ENCODE assay signal across 8 mouse cellular contexts in genomic region chr7:27195681-27196611, GRCm38 (mm10). TPM values are rescaled to one million over a fixed set of nuclear protein-coding genes. Genes with fewer than 3 reads are reported as not detected.
A peak's percentile ranks its signal among the peaks of the same experiment; 100 is the strongest.
DNase-seq lines count a peak whose midpoint lies in the region; ATAC-seq lines count a peak whose summit lies in the region.

Gene BC024978, plus strand, starts transcription at chr7:27195781.
Gene Snrpa, minus strand, starts transcription at chr7:27196271.

- no peaks in the 10 kb centered on the region for H3K9me3 ChIP-seq in hindbrain, embryonic 12.5 days (replicated peaks)

- peak within 1 kb of the TSS; percentile 85 for H3K4me3 ChIP-seq in hindbrain, embryonic 12.5 days

- peak within 1 kb of the TSS; percentile 85 for H3K9ac ChIP-seq in hindbrain, embryonic 12.5 days

- H3K4me2 ChIP-seq in hindbrain, embryonic 12.5 days (replicated peaks): peak within 1 kb of the TSS; percentile 91

- H3K36me3 ChIP-seq in hindbrain, embryonic 12.5 days: peaks cover 34% of the 10 kb centered on the region

- ATAC-seq in hindbrain, embryonic 12.5 days (ENCODE audit: low FRiP score): peak; percentile 99

- H3K4me1 ChIP-seq in hindbrain, embryonic 12.5 days: peaks cover 21% of the 10 kb centered on the region

- peak within 1 kb of the TSS; percentile 97 for H3K27ac ChIP-seq in hindbrain, embryonic 12.5 days

- 1% methylated on average over 64 of the region's 64 CpGs for WGBS in hindbrain, embryonic 12.5 days

- H3K27me3 ChIP-seq in hindbrain, embryonic 12.5 days: no peaks in the 10 kb centered on the region

- DNase-seq in NIH3T3 (ENCODE audit: low read depth): peak; percentile 99
- DNase-seq in cerebellum, postnatal 10 days: peak; percentile 98
- peak; percentile 96 to 100 for DNase-seq in frontal cortex, postnatal 10 days (ENCODE audit: low spot score in 2 of 2)
- peak; percentile 95 to 99 for DNase-seq in layer of hippocampus, postnatal 14 days (ENCODE audit: low spot score in 2 of 2)
- peak; percentile 93 for DNase-seq in lung, postnatal 14 days
- DNase-seq in retina, adult 2 months (ENCODE audit: low read depth, low spot score): peak; percentile 98
- DNase-seq in thymus, postnatal 36 days: peak; percentile 89 to 97

RNA-seq across cellular contexts. Expression of gene BC024978, which starts in this region (rescaled TPM):
- 3.2 and 3.9 TPM in 2 replicates for polyA plus RNA-seq in hindbrain, embryonic 12.5 days (2016; fragmentation: Nextera tagmentation; extraction: Ambion mirVana)
- total RNA-seq in layer of hippocampus, postnatal 14 days (2021): 10 to 100 TPM; 23.7 to 24.3 TPM

RNA-seq across cellular contexts. Expression of gene Snrpa, which starts in this region (rescaled TPM):
- 233 and 254 TPM in 2 replicates for polyA plus RNA-seq in hindbrain, embryonic 12.5 days (2016; fragmentation: Nextera tagmentation; extraction: Ambion mirVana)
- total RNA-seq in layer of hippocampus, postnatal 14 days (2021): 10 to 100 TPM; 83.8 to 84.1 TPM

Comparison
In these comparisons a context has a peak if more than half of its experiments do, and no peak if none do; other contexts are left out.
1. Peak in every context shown above with its lines: DNase-seq, ATAC-seq, H3K4me3 ChIP-seq and H3K27ac ChIP-seq.